Mouse (Mus musculus) cerebellum, postnatal 36 days (tissue): ENCODE measurements at regions not wholly inside any gene's neighbourhood (a gene's known extent, or its start where the extent isn't known, plus 50 kb on each side); places are given as distances from the start of the nearest gene placed in this dataset.
A peak's percentile ranks its signal among the peaks of the same experiment; 100 is the strongest.

ENCODE experiments used
- DNase-seq, 2 experiments: peaks; one replicate each; pipeline ENCODE4 v3.0.0; 2021 to 2022; ENCODE audit warnings: mixed read lengths in 2 of 2

GRCm38 (mm10) chr4:29604322-29604721 is 791.4 kb downstream of the Epha7 start:
- DNase-seq: no peak

DNA sequence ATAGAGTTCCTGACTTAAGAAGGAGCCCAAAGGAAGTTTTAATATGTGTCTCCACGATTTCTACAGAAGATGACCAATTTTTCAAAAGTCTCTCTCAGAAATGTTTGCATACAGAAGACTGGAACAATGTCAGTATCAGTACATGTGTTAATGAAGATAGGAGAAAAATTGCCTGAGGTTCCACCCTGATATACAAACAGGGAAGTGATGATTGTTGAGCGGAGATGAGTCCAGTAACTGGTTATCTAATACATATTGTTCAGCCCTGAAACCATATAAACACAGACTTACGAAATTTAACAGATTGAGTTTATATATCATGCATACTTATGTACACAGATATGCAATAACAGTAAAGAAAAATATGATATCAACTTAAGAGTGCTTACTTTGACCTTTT is 805.0 kb downstream of the Epha7 start:
- DNase-seq: no peak

DNA sequence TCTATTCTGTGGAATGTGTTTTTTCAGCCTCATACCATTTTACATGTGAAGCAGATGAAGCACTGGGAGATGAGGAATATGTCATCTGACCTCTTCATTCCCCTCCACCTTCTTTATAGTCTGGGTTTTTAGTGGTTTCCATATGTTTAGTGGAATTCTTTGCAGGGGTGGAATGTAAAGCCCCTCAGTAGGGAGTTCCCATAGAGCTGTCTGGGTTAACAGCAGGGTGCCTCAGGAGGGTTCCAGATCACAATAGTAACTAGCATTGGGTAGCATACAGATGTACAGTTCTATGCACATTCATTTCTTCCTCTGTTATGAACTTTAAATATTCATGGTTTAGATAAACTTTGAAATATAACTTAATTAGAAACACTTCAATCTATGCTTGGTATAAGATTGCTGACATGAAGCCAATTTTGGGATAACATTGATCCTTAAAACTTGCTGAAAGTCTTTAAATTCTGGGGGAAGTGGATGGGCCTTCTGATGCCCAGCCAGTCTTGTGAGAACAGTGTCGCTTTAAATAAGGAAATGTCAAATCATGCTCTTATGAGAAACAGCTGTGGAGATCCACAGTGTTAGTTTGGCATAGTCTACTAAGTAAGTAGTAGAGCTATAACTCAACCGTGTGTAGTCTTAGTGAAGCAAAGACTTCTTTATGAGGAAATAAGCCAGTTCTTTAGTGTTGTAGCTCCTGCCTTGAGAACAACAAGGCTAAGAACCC is 832.1 kb downstream of the Epha7 start:
- no peak for DNase-seq

GRCm38 (mm10) chr4:29653951-29654350 is 841.0 kb downstream of the Epha7 start:
- DNase-seq: no peak

GRCm38 (mm10) chr4:29655606-29656005 is 842.7 kb downstream of the Epha7 start:
- no peak for DNase-seq

DNA sequence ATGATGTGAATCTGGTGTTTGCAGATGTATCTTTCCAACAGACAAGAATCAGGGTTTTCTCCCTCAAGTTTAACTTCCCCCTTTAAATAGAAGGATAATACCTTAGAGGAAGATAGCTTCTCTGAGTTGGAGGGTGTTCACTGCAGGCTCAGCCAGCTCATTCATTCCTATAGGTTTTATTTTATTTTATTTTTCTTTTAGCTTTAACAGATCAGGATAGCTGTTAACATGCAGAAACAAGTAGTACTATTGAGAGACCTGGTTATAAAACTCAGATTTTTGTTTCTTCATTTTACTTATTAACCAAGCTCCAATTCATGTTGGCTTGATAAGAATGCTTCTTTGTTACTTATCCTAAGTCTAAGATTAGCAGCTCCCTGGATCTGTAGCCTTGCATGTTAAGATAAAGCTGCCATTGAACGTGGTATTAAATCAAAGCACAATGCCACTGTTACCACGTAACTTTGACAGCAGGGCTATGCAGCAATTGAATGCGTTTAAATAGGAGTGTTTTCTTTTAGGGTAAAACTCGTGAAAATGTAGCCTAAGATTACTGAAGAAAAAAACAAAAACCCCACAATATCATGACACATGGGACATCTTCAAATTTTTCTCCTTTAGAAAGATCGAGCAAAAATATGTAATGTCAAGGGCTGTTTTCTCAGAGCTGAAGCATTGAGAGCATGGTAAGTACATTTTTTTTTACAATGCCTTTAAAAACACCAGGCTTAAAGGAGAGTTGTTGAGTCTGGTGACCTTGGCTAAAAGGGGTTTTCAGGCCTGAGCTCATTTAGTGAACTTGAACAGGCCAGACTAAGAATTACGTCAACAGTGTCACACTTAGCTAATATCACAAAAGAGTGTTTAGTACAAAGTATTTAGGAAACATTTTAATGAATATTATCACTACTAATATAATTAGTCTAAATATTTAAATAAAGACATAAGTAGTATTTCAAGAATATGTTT is 848.5 kb downstream of the Epha7 start:
- no peak for DNase-seq

DNA sequence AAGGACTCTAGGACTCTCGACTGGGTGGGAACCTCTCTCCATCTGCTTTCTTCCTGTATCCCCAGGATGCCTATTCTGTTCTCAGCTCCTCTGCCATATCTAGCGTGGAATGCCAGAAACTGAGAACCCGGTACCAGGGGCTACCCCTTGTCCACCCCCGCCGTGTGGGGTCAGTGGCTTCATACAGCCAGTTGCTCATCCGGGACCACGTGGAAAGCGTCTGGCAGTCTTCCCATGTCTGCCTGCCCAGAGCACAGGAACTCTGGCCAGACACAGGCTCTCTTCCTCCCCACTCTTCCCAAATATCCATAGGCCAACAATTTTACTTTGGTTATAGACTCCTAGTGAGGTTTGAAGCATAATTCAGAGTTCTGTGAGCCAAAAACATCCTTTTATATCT is 852.6 kb downstream of the Epha7 start:
- DNase-seq: peak in 1 of 2 experiments; percentile 3

DNA sequence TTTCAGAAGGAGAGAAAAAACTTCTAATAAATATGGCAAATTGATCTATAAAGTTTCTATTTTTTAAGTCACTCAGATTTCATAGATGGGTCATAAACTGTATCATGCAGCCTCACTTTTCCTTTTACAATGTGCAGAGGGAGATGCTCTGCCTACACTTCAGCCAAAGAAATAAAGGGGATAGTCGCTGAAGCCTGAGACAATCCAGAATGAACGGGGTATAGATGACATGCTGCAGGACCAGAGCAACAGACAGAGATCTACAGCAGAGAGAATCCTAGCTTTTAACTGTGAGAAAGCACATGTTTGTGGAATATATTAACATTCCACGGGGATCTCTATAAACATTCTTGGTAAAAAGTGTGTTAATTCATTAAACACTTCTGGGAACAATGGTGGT is 881.2 kb downstream of the Epha7 start:
- DNase-seq: no peak

GRCm38 (mm10) chr4:29732513-29732912 is 919.6 kb downstream of the Epha7 start:
- no peak for DNase-seq

- no peak for DNase-seq
Measured at GRCm38 (mm10) chr4:29741991-29742390, 929.1 kb downstream of the Epha7 start.

DNA sequence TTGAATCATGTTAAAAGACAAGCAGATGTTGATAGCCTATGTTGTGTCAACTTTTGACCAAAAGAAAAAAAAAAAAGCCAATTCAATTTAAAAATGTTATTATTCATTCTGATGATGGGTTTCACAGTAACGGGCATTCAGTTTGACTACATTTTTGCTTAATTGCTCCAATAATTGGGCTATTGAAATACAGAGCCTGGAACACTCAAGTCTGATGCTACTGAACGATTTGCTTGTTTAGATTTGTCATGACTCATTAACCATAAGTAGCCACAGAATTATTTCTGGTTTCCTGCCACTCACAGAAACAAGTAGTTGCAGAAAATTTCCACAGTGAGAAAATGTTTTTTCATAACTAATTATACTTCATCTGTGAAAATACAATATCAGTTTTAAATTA is 929.8 kb downstream of the Epha7 start:
- no peak for DNase-seq
